Mouse (Mus musculus) bone marrow macrophage, adult 2 months (primary cell): ENCODE measurements around the gene Llgl2.

Source experiments
- CTCF ChIP-seq: IDR thresholded peaks from 2 replicates; pipeline ENCODE4 v1.5.1; 2012; ENCODE audit warnings: low read depth, mild to moderate bottlenecking, low read length, moderate library complexity
- POLR2A ChIP-seq: IDR thresholded peaks from 2 replicates; pipeline ENCODE4 v1.6.1; 2012; ENCODE audit warnings: mild to moderate bottlenecking, low read depth, low read length, borderline replicate concordance

DNA sequence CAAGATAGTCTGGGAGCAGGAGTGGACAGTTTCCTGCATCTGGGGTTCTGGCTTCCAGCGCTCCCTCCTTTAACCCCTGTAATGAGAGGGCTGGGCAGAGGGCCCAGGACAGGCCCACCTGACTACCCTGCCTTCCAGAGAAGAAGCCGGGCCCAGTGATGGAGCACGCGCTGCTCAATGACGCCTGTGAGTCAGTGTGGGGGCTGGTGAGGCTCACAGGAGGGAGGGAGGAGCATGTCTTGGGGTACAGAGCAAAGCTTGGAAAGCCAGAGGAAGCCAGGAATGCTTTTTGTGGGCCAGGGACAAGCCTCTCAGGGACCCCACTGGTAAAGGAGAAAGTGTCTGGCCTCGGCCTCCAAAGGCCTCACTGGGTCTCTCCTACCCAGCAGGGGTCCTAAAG is 30.8 kb downstream of the Llgl2 start:
- TF ChIP-seq POLR2A (no peak), CTCF (no peak)
